Mouse (Mus musculus): ENCODE data around the gene Abca7. TPM values are rescaled to one million over a fixed set of nuclear protein-coding genes. Genes with fewer than 3 reads are reported as not detected.
A peak's percentile ranks its signal among the peaks of the same experiment; 100 is the strongest.

Abca7 gene
- 2.6 and 3.2 TPM in 2 replicates for polyA plus RNA-seq (2015; fragmentation: Nextera tagmentation; extraction: Ambion mirVana)

DNA sequence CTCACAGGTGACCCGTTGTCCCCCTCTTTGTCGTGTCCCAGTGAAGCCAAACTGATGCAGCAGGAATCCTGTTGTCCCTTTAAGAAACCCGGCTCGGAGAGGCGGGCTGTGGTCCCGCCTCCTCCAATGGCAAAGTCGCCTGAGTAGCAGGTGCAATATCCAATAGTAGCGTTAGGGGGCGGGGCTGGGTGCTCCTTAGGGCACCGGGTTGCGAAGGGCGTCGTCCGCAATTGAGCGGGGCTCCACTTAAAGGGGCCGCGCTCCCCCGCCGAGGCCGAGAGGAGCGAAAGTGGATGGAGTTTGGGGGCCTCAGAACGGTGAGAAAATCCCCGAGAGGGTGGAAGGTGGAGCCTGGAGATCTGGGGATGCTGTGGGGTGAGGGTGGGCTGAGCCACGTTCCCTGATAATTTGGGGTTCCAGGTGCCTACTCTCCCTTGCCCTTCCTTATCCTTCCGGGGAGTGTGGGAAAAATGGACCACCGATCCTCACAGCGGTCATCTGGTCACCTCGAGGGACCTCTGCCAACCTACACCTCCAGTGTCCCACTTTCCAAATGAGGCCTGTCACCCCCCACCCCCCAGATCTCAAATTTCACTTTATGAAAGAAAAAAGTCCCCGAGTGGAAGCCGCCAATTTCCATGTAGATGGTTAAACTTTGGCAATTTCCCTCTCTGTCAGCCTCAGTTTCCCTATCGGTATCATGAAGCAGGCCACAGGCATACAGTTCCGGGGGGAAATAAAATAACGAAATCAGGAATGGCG is at the start of gene Abca7:
Abca7 (plus strand) TSS at position 223 of the 762 bp plus-strand sequence.
- WGBS = under 1% methylated on average over 34 of the region's 34 CpGs
- TF ChIP-seq CTCF (IDR thresholded peaks at IDR 0.05; ENCODE audit: low read depth) = peak; percentile 45
- no peak for TF ChIP-seq EP300 (optimal IDR thresholded peaks at IDR 0.05)

DNA sequence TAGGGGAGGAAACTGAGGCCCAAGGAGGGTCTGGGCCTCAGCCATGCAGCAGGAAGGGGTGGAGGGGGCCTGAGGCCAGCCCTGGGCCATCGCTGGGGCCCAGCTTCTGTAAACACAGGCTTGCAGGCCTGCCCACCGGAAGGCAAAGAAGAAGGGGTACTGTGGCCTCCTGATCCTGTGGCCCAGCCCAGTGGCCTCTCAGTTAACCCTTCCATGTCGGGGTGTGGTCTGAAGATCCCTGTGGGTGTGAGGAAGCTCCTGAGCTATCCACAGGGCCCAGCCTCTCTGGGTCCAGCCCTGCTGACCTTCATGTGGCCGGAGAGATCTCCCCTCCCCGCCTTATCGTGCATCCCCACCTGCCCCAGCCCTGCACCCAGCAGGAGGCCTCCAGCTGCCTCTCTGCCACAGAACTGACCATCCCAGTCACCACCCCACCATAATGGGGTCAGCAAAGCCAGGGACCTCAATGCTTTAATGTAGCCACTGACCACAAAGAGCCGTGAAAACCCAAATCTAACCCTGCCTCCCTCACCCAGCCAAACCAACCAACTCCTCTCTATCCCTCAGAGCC is 49.5 kb upstream of the Abca7 start:
- Histone ChIP-seq H3K4me2 (replicated peaks; ENCODE audit: low read depth) (peak overlapping the region; percentile 31), H3K27me3 (ENCODE audit: control insufficient read depth, insufficient read depth, low read length) (no peaks in the 10 kb centered on the region), H3K9ac (ENCODE audit: low read length) (peak overlapping the region; percentile 41), H3K9me3 (ENCODE audit: control insufficient read depth, low read length) (no peaks in the 10 kb centered on the region), H3K36me3 (ENCODE audit: control insufficient read depth, insufficient read depth, low read length) (peaks cover 18% of the 10 kb centered on the region), H3K4me3 (ENCODE audit: low read depth, low read length) (no peak overlapping the region), H3K4me1 (replicated peaks; ENCODE audit: control insufficient read depth, insufficient read depth) (peaks cover 5% of the 10 kb centered on the region; the same call in 1 of the 2 replicates), H3K27ac (replicated peaks) (peak overlapping the region; percentile 86)
- DNase-seq (ENCODE audit: low spot score) (no peak), ATAC-seq (ENCODE audit: low FRiP score, low TSS enrichment) (peak; percentile 7; the same call in 1 of the 2 replicates)
- no peak for TF ChIP-seq CTCF (IDR thresholded peaks at IDR 0.05; ENCODE audit: low read depth)
- 29% methylated on average over 7 of the region's 7 CpGs for WGBS

More for the DNA sequence above, at the start of gene Abca7:
- DNase-seq (ENCODE audit: low spot score) = peak; percentile 97
- Histone ChIP-seq H3K4me2 (replicated peaks; ENCODE audit: low read depth) (peak within 1 kb of the TSS; percentile 80), H3K27ac (replicated peaks) (peak within 1 kb of the TSS; percentile 58), H3K27me3 (ENCODE audit: control insufficient read depth, insufficient read depth, low read length) (no peaks in the 10 kb centered on the region), H3K4me3 (ENCODE audit: low read depth, low read length) (peak within 1 kb of the TSS; percentile 52), H3K4me1 (replicated peaks; ENCODE audit: control insufficient read depth, insufficient read depth) (no peaks in the 10 kb centered on the region), H3K36me3 (ENCODE audit: control insufficient read depth, insufficient read depth, low read length) (peaks cover 17% of the 10 kb centered on the region), H3K9ac (ENCODE audit: low read length) (peak within 1 kb of the TSS; percentile 63), H3K9me3 (ENCODE audit: control insufficient read depth, low read length) (no peaks in the 10 kb centered on the region)
- peak; percentile 92 for ATAC-seq (ENCODE audit: low FRiP score, low TSS enrichment)

DNA sequence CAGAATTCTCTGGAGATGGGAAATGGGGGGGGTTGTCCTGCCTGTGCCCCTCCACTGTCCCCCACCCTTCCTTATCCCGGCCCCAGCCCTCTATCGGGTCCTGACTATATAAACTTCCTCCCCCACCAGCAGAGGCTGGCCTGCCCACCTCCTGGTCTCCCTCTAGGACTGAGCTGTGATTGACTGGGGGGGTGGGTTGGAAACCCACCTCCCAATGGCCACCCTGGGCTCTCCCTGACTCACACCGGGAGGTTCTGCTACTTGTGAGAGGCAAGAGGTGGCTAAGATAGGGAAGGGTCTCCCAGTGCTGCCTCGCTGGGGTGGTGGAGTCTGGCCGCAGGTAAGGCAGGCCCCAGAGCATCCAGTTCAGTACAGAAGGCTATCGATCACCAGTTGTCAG is 48.8 kb upstream of the Abca7 start:
- ATAC-seq (ENCODE audit: low FRiP score, low TSS enrichment) (no peak), DNase-seq (ENCODE audit: low spot score) (no peak)
- H3K27me3 ChIP-seq (ENCODE audit: control insufficient read depth, insufficient read depth, low read length) = no peaks in the 10 kb centered on the region
- TF ChIP-seq EP300 (optimal IDR thresholded peaks at IDR 0.05) (no peak), CTCF (IDR thresholded peaks at IDR 0.05; ENCODE audit: low read depth) (no peak)
- H3K27ac ChIP-seq (replicated peaks) = peak overlapping the region; percentile 86; the same call in 1 of the 2 replicates
- H3K9me3 ChIP-seq (ENCODE audit: control insufficient read depth, low read length) = no peaks in the 10 kb centered on the region
- no peak overlapping the region for H3K4me3 ChIP-seq (ENCODE audit: low read depth, low read length)
- H3K4me2 ChIP-seq (replicated peaks; ENCODE audit: low read depth) = no peak overlapping the region
- H3K36me3 ChIP-seq (ENCODE audit: control insufficient read depth, insufficient read depth, low read length) = peaks cover 18% of the 10 kb centered on the region
- 63% methylated on average over 6 of the region's 6 CpGs for WGBS
- peak overlapping the region; percentile 31; the same call in 1 of the 2 replicates for H3K9ac ChIP-seq (ENCODE audit: low read length)
- H3K4me1 ChIP-seq (replicated peaks; ENCODE audit: control insufficient read depth, insufficient read depth) = peaks cover 5% of the 10 kb centered on the region; the same call in 1 of the 2 replicates

DNA sequence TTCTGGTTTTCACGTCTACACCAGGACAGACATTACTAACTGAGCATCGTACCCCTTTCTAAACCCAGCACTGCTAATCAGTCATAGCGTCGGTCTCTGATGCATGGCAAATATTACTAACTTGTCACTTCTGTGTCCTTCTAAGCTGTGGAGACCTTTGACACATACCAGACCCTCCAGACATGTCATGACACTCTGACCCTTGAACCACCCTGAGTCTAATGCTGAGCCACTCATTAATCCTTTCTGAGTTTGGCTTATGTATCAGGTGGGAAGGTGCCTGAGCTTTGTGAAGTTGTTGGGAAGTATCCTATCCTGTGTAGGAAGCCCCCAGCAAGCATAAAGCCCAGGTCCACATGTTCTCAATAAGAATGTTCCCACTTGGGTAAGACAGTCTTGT is 46.4 kb upstream of the Abca7 start:
- no peak overlapping the region for H3K4me2 ChIP-seq (replicated peaks; ENCODE audit: low read depth)
- H3K27me3 ChIP-seq (ENCODE audit: control insufficient read depth, insufficient read depth, low read length) = no peaks in the 10 kb centered on the region
- no peak overlapping the region for H3K27ac ChIP-seq (replicated peaks)
- DNase-seq (ENCODE audit: low spot score) = no peak
- no peaks in the 10 kb centered on the region for H3K9me3 ChIP-seq (ENCODE audit: control insufficient read depth, low read length)
- no peak overlapping the region for H3K4me3 ChIP-seq (ENCODE audit: low read depth, low read length)
- TF ChIP-seq EP300 (optimal IDR thresholded peaks at IDR 0.05) = no peak
- TF ChIP-seq CTCF (IDR thresholded peaks at IDR 0.05; ENCODE audit: low read depth) = no peak
- no peak for ATAC-seq (ENCODE audit: low FRiP score, low TSS enrichment)
- WGBS = 89% methylated on average over 4 of the region's 4 CpGs
- H3K4me1 ChIP-seq (replicated peaks; ENCODE audit: control insufficient read depth, insufficient read depth) = peaks cover 3% of the 10 kb centered on the region; the same call in 1 of the 2 replicates
- H3K9ac ChIP-seq (ENCODE audit: low read length) = no peak overlapping the region
- peaks cover 24% of the 10 kb centered on the region for H3K36me3 ChIP-seq (ENCODE audit: control insufficient read depth, insufficient read depth, low read length)

DNA sequence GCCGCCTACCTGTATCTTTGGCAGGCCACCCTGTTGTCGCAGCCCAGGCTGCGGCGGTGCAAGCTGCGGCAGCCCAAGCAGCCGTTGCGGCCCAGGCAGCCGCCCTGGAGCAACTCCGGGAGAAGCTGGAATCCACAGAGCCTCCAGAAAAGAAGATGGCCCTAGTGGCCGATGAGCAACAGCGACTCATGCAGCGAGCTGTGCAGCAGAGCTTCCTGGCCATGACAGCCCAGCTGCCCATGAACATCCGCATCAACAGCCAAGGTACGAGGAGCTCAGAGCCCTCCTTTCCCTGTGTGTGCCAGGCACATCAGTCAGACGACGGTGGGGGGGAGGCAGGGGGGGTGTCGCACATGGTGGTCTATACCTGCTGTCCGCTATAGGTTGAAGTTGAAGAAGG is 45.6 kb upstream of the Abca7 start:
- no peaks in the 10 kb centered on the region for H3K27me3 ChIP-seq (ENCODE audit: control insufficient read depth, insufficient read depth, low read length)
- ATAC-seq (ENCODE audit: low FRiP score, low TSS enrichment) = no peak
- H3K4me2 ChIP-seq (replicated peaks; ENCODE audit: low read depth) = no peak overlapping the region
- peaks cover 3% of the 10 kb centered on the region; the same call in 1 of the 2 replicates for H3K4me1 ChIP-seq (replicated peaks; ENCODE audit: control insufficient read depth, insufficient read depth)
- H3K27ac ChIP-seq (replicated peaks) = no peak overlapping the region
- 82% methylated on average over 18 of the region's 18 CpGs for WGBS
- DNase-seq (ENCODE audit: low spot score) = no peak
- no peak overlapping the region for H3K4me3 ChIP-seq (ENCODE audit: low read depth, low read length)
- TF ChIP-seq CTCF (IDR thresholded peaks at IDR 0.05; ENCODE audit: low read depth) = no peak
- peaks cover 24% of the 10 kb centered on the region for H3K36me3 ChIP-seq (ENCODE audit: control insufficient read depth, insufficient read depth, low read length)
- no peak overlapping the region for H3K9ac ChIP-seq (ENCODE audit: low read length)
- no peaks in the 10 kb centered on the region for H3K9me3 ChIP-seq (ENCODE audit: control insufficient read depth, low read length)

DNA sequence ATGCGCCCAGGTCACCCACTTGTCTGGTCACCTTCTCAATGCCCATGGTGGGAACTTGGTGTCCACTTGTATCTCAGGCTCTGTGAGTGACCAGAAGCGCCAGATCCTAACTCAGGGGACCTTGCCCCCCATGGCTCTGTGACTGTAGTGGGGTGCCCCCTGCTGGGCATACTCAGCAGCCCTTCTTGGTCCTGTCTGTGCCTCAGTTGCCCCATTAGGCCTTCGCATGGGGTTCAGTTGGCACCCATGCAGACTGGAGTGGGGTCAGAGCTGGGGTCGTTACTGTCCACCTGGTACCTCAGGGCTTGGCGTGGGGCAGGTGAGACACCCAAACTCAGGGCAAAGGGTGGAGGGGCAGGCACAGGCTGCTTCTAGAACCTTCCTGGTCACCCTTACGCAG is 42.3 kb upstream of the Abca7 start:
- Histone ChIP-seq H3K27ac (replicated peaks) (no peak overlapping the region), H3K4me1 (replicated peaks; ENCODE audit: control insufficient read depth, insufficient read depth) (no peaks in the 10 kb centered on the region), H3K9me3 (ENCODE audit: control insufficient read depth, low read length) (no peaks in the 10 kb centered on the region), H3K4me2 (replicated peaks; ENCODE audit: low read depth) (no peak overlapping the region), H3K4me3 (ENCODE audit: low read depth, low read length) (no peak overlapping the region), H3K36me3 (ENCODE audit: control insufficient read depth, insufficient read depth, low read length) (peaks cover 24% of the 10 kb centered on the region), H3K27me3 (ENCODE audit: control insufficient read depth, insufficient read depth, low read length) (no peaks in the 10 kb centered on the region), H3K9ac (ENCODE audit: low read length) (no peak overlapping the region)
- WGBS = 82% methylated on average over 6 of the region's 6 CpGs
- ATAC-seq (ENCODE audit: low FRiP score, low TSS enrichment) = 0 out of 2 replicates have a peak, but pooled peaks have one; percentile 10
- DNase-seq (ENCODE audit: low spot score) = no peak
- TF ChIP-seq CTCF (IDR thresholded peaks at IDR 0.05; ENCODE audit: low read depth) (peak; percentile 79), EP300 (optimal IDR thresholded peaks at IDR 0.05) (no peak)
